Mouse (Mus musculus): ENCODE results near the gene Ano6. TPM values are rescaled to one million over a fixed set of nuclear protein-coding genes. Genes with fewer than 3 reads are reported as not detected.

Gene Ano6
- polyA plus RNA-seq, 2 experiments, result 4.7 to 6.3 TPM

- ATAC-seq (ENCODE audit: insufficient read depth) (no peak), DNase-seq (ENCODE audit: low read depth in 3 of 3, low spot score in 3 of 3) (no peak)
- WGBS (ENCODE audit: insufficient replicate concordance), result 73% methylated on average over 5 of the region's 5 CpGs
- Histone ChIP-seq H3K9me3 (ENCODE audit: control insufficient read depth, low read length) (no peaks in the 10 kb centered on the region), H3K4me3 (ENCODE audit: insufficient read depth in 1 of 2, low read depth in 2 of 2, low read length in 2 of 2) (no peak overlapping the region), H3K4me2 (ENCODE audit: low read depth) (no peak overlapping the region), H3K27ac (no peak overlapping the region), H3K4me1 (replicated peaks; ENCODE audit: control insufficient read depth in 2 of 2, insufficient read depth in 2 of 2, low read length in 1 of 2) (peaks cover 36 to 55% of the 10 kb centered on the region in 2 experiments), H3K36me3 (replicated peaks; ENCODE audit: control insufficient read depth, insufficient read depth, low read depth) (no peaks in the 10 kb centered on the region), H3K27me3 (ENCODE audit: control insufficient read depth, insufficient read depth, low read length) (no peaks in the 10 kb centered on the region), H3K9ac (replicated peaks) (no peak overlapping the region)
- TF ChIP-seq CTCF (IDR thresholded peaks at IDR 0.05; ENCODE audit: low read depth) (no peak), EP300 (IDR thresholded peaks at IDR 0.05; ENCODE audit: low read depth) (no peak)
These were observed 97.9 kb downstream of the Ano6 start for GRCm38 (mm10) chr15:95888556-95888955.

- Histone ChIP-seq H3K9ac (replicated peaks) (0 out of 2 replicates have a peak overlapping the region, but pooled peaks have one; percentile 13), H3K4me3 (ENCODE audit: insufficient read depth in 1 of 2, low read depth in 2 of 2, low read length in 2 of 2) (no peak overlapping the region), H3K4me1 (replicated peaks; ENCODE audit: control insufficient read depth in 2 of 2, insufficient read depth in 2 of 2, low read length in 1 of 2) (peaks cover 22 to 40% of the 10 kb centered on the region in 2 experiments), H3K27me3 (ENCODE audit: control insufficient read depth, insufficient read depth, low read length) (no peaks in the 10 kb centered on the region), H3K4me2 (ENCODE audit: low read depth) (0 out of 2 replicates have a peak overlapping the region, but pooled peaks have one; percentile 4), H3K9me3 (ENCODE audit: control insufficient read depth, low read length) (no peaks in the 10 kb centered on the region), H3K27ac (no peak overlapping the region), H3K36me3 (replicated peaks; ENCODE audit: control insufficient read depth, insufficient read depth, low read depth) (no peaks in the 10 kb centered on the region)
- ATAC-seq (ENCODE audit: insufficient read depth) (no peak), DNase-seq (ENCODE audit: low read depth in 3 of 3, low spot score in 3 of 3) (no peak)
- TF ChIP-seq EP300 (IDR thresholded peaks at IDR 0.05; ENCODE audit: low read depth), result no peak
- TF ChIP-seq CTCF (IDR thresholded peaks at IDR 0.05; ENCODE audit: low read depth), result no peak
- WGBS (ENCODE audit: insufficient replicate concordance), result 62% methylated on average over 5 of the region's 5 CpGs
These were observed 99.7 kb downstream of the Ano6 start for GRCm38 (mm10) chr15:95890368-95890767.

- H3K9me3 ChIP-seq (ENCODE audit: control insufficient read depth, low read length), result no peaks in the 10 kb centered on the region
- DNase-seq (ENCODE audit: low read depth in 3 of 3, low spot score in 3 of 3), result no peak
- H3K4me1 ChIP-seq (replicated peaks; ENCODE audit: control insufficient read depth in 2 of 2, insufficient read depth in 2 of 2, low read length in 1 of 2), result peaks cover 8 to 22% of the 10 kb centered on the region in 2 experiments
- H3K9ac ChIP-seq (replicated peaks), result no peak overlapping the region
- no peak overlapping the region for H3K4me3 ChIP-seq (ENCODE audit: insufficient read depth in 1 of 2, low read depth in 2 of 2, low read length in 2 of 2)
- H3K27ac ChIP-seq, result no peak overlapping the region
- TF ChIP-seq EP300 (IDR thresholded peaks at IDR 0.05; ENCODE audit: low read depth), result no peak
- TF ChIP-seq CTCF (IDR thresholded peaks at IDR 0.05; ENCODE audit: low read depth), result no peak
- H3K36me3 ChIP-seq (replicated peaks; ENCODE audit: control insufficient read depth, insufficient read depth, low read depth), result no peaks in the 10 kb centered on the region
- no peaks in the 10 kb centered on the region for H3K27me3 ChIP-seq (ENCODE audit: control insufficient read depth, insufficient read depth, low read length)
- H3K4me2 ChIP-seq (ENCODE audit: low read depth), result no peak overlapping the region
- WGBS (ENCODE audit: insufficient replicate concordance), result 60% methylated on average over 4 of the region's 4 CpGs
- ATAC-seq (ENCODE audit: insufficient read depth), result no peak
These were observed 101.5 kb downstream of the Ano6 start for GRCm38 (mm10) chr15:95892171-95892570.

- Histone ChIP-seq H3K9me3 (ENCODE audit: control insufficient read depth, low read length) (no peaks in the 10 kb centered on the region), H3K4me1 (replicated peaks; ENCODE audit: control insufficient read depth in 2 of 2, insufficient read depth in 2 of 2, low read length in 1 of 2) (peaks cover 8 to 20% of the 10 kb centered on the region in 2 experiments), H3K4me3 (ENCODE audit: insufficient read depth in 1 of 2, low read depth in 2 of 2, low read length in 2 of 2) (no peak overlapping the region), H3K36me3 (replicated peaks; ENCODE audit: control insufficient read depth, insufficient read depth, low read depth) (no peaks in the 10 kb centered on the region), H3K4me2 (ENCODE audit: low read depth) (no peak overlapping the region), H3K27ac (no peak overlapping the region), H3K27me3 (ENCODE audit: control insufficient read depth, insufficient read depth, low read length) (no peaks in the 10 kb centered on the region), H3K9ac (replicated peaks) (no peak overlapping the region)
- DNase-seq (ENCODE audit: low read depth in 3 of 3, low spot score in 3 of 3), result no peak
- ATAC-seq (ENCODE audit: insufficient read depth), result no peak
- TF ChIP-seq CTCF (IDR thresholded peaks at IDR 0.05; ENCODE audit: low read depth) (no peak), EP300 (IDR thresholded peaks at IDR 0.05; ENCODE audit: low read depth) (no peak)
- WGBS (ENCODE audit: insufficient replicate concordance), result 63% methylated on average over 10 of the region's 10 CpGs
These were observed 102.3 kb downstream of the Ano6 start for GRCm38 (mm10) chr15:95892929-95893328.

GRCm38 (mm10) chr15:95895699-95896098 is 105.1 kb downstream of the Ano6 start:
- ATAC-seq (ENCODE audit: insufficient read depth), result no peak
- TF ChIP-seq EP300 (IDR thresholded peaks at IDR 0.05; ENCODE audit: low read depth) (no peak), CTCF (IDR thresholded peaks at IDR 0.05; ENCODE audit: low read depth) (0 out of 2 replicates have a peak, but pooled peaks have one; percentile 13)

More at GRCm38 (mm10) chr15:95895699-95896098, 105.1 kb downstream of the Ano6 start:
- H3K27me3 ChIP-seq (ENCODE audit: control insufficient read depth, insufficient read depth, low read length), result no peaks in the 10 kb centered on the region
- H3K36me3 ChIP-seq (replicated peaks; ENCODE audit: control insufficient read depth, insufficient read depth, low read depth), result no peaks in the 10 kb centered on the region
- 82% methylated on average over 7 of the region's 7 CpGs for WGBS (ENCODE audit: insufficient replicate concordance)
- H3K27ac ChIP-seq, result no peak overlapping the region
- H3K4me2 ChIP-seq (ENCODE audit: low read depth), result no peak overlapping the region
- H3K9ac ChIP-seq (replicated peaks), result no peak overlapping the region
- no peak overlapping the region for H3K4me3 ChIP-seq (ENCODE audit: insufficient read depth in 1 of 2, low read depth in 2 of 2, low read length in 2 of 2)
- no peak for DNase-seq (ENCODE audit: low read depth in 3 of 3, low spot score in 3 of 3)
- H3K4me1 ChIP-seq (replicated peaks; ENCODE audit: control insufficient read depth in 2 of 2, insufficient read depth in 2 of 2, low read length in 1 of 2), result peaks cover 10 to 15% of the 10 kb centered on the region in 2 experiments
- H3K9me3 ChIP-seq (ENCODE audit: control insufficient read depth, low read length), result no peaks in the 10 kb centered on the region

Data from liver, embryonic 14.5 days (tissue).